ENCODE assay signal across 1 mouse cellular context in the genomic region with DNA sequence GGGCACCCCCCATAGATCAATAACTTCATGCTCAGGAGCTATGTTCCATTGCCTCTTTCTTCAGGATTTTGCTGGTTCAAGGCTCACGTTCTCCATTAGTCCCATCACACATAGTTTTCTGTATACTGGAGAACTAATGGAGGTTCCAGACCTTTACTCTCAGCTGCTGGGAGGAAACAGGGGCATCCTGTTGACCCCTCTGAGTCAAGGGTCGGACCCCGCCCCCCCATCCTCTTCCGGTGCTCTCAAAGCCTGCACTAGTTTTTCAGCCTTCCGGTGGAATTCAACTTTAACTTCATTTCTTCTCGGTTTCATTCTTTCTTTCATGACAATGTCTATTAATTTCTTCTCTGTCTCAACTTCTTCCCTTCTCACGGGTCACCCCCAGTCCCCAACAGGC. TPM values are rescaled to one million over a fixed set of nuclear protein-coding genes. Genes with fewer than 3 reads are reported as not detected.
"Had no signal": no experiment of that assay in that cellular context is flagged by ENCODE, and none has a peak within 500 bp of the region (broad histone marks: within the 10 kb centered on the region; RNA-seq: fewer than 3 reads in every experiment).

No protein-coding gene starts in this region.

RNA-seq across cellular contexts. Expression of a gene that starts 1.2 kb away (rescaled TPM):
- total RNA-seq: megakaryocyte-erythroid progenitor cell, adult 5-6 weeks had no signal
